Mouse (Mus musculus): ENCODE measurements around the gene H2-DMb2.

GRCm38 (mm10) chr17:34118873-34119248 lies 24.2 kb upstream of the H2-DMb2 start:
- TF ChIP-seq POLR2A (IDR thresholded peaks at IDR 0.05; ENCODE audit: extremely low read depth, insufficient read depth, low read length) (no peak), CTCF (IDR thresholded peaks at IDR 0.05; ENCODE audit: low read depth, low read length) (0 out of 2 replicates have a peak, but pooled peaks have one; percentile 5)

Measured in liver, adult 2 months (tissue).